Mouse (Mus musculus) liver, embryonic 14.5 days (tissue): ENCODE data around the gene Kcnma1. TPM values are rescaled to one million over a fixed set of nuclear protein-coding genes. Genes with fewer than 3 reads are reported as not detected.

ENCODE experiments used
- ATAC-seq: fragments of 200-750 bp; cut with Nextera tagmentation; 2 replicates; pipeline ENCODE4 v1.8.0; 2017; ENCODE audit warnings: moderate number of reproducible peaks, mild to moderate bottlenecking, moderate library complexity; ENCODE audit not compliant: insufficient read depth
- DNase-seq, 3 experiments: peaks; one replicate each; pipeline ENCODE4 v3.0.0-alpha.2; 2012 to 2013; ENCODE audit warnings: low read depth in 3 of 3, low spot score in 3 of 3
- H3K27ac ChIP-seq: fragments of 300-500 bp; sonication (generic); 2 replicates; pipeline ENCODE4 v1.5.1; 2014; ENCODE audit warnings: moderate library complexity, mild to moderate bottlenecking, control low read depth, inconsistent platforms
- H3K27me3 ChIP-seq: fragments of 300-500 bp; sonication (generic); 2 replicates; pipeline ENCODE4 v1.6.1; 2014; ENCODE audit warnings: mild to moderate bottlenecking, low read length, moderate library complexity; ENCODE audit not compliant: control insufficient read depth, insufficient read depth
- H3K36me3 ChIP-seq: fragments of 300-500 bp; sonication (generic); replicated peaks from 2 replicates; pipeline ENCODE4 v1.6.1; 2014; ENCODE audit warnings: low read depth; ENCODE audit not compliant: control insufficient read depth, insufficient read depth
- H3K4me1 ChIP-seq, 2 experiments: fragments of 200-500 bp in 1 of 2; fragments of 300-500 bp in 1 of 2; sonication (generic) in 1 of 2; replicated peaks; 2 replicates each; pipeline ENCODE4 v1.6.1; 2012 to 2014; ENCODE audit warnings: antibody characterized with exemption in 1 of 2, inconsistent platforms in 1 of 2, low read length in 1 of 2; ENCODE audit not compliant: control insufficient read depth in 2 of 2, insufficient read depth in 2 of 2
- H3K4me2 ChIP-seq: fragments of 300-500 bp; sonication (generic); 2 replicates; pipeline ENCODE4 v1.6.1; 2014; ENCODE audit warnings: low read depth, mild to moderate bottlenecking, control low read depth, moderate library complexity
- H3K4me3 ChIP-seq, 2 experiments: fragments of 200-500 bp in 1 of 2; fragments of 300-500 bp in 1 of 2; sonication (generic) in 1 of 2; 2 replicates each; pipeline ENCODE4 v1.5.1; 2012 to 2014; ENCODE audit warnings: low read depth in 2 of 2, low read length in 2 of 2, mild to moderate bottlenecking in 2 of 2, control low read depth in 1 of 2, inconsistent platforms in 1 of 2, moderate library complexity in 1 of 2; ENCODE audit not compliant: insufficient read depth in 1 of 2
- H3K9ac ChIP-seq: fragments of 300-500 bp; sonication (generic); replicated peaks from 2 replicates; pipeline ENCODE4 v1.6.1; 2014; ENCODE audit warnings: mild to moderate bottlenecking, control low read depth, moderate library complexity
- H3K9me3 ChIP-seq: fragments of 300-500 bp; sonication (generic); 2 replicates; pipeline ENCODE4 v1.6.1; 2016; ENCODE audit warnings: low read length, mixed read lengths; ENCODE audit not compliant: control insufficient read depth
- CTCF ChIP-seq: IDR thresholded peaks from 2 replicates; pipeline ENCODE4 v1.5.1; 2016; ENCODE audit warnings: antibody characterized with exemption, low read depth, control low read depth
- EP300 ChIP-seq: IDR thresholded peaks from 2 replicates; pipeline ENCODE4 v1.6.1; 2016; ENCODE audit warnings: antibody characterized with exemption, low read depth
- WGBS: fragments of 180-500 bp; shearing (Covaris S2); extraction: QIAGEN DNeasy Blood & Tissue Kit; methylation state at CpG from one replicate; pipeline ENCODE4 v1.1.7; 2014; ENCODE audit not compliant: insufficient replicate concordance; 5-methylcytosine and 5-hydroxymethylcytosine counted together
- polyA plus RNA-seq, 2 experiments: library from polyadenylated mRNA; depleted of rRNA in 1 of 2; stranded (reverse) in 1 of 2; unstranded in 1 of 2; fragments of >200 nt; fragmentation: Nextera tagmentation in 1 of 2; extraction: Ambion mirVana in 1 of 2; gene quantifications; 2 replicates each; pipeline versions ENCODE4 v1.2.1 to v1.2.3; 2012 to 2014

Gene Kcnma1
- polyA plus RNA-seq, 2 experiments, result 0.03 TPM; not detected in 1

GRCm38 (mm10) chr14:23429043-23429442, 585.2 kb downstream of the Kcnma1 start:
- no peaks in the 10 kb centered on the region for H3K36me3 ChIP-seq
- TF ChIP-seq EP300 (no peak), CTCF (peak; percentile 54)
- H3K27ac ChIP-seq, result no peak overlapping the region
- H3K4me1 ChIP-seq, result no peaks in the 10 kb centered on the region
- DNase-seq (no peak), ATAC-seq (no peak)
- H3K9ac ChIP-seq, result no peak overlapping the region
- H3K9me3 ChIP-seq, result no peaks in the 10 kb centered on the region
- H3K4me3 ChIP-seq, result no peak overlapping the region
- H3K4me2 ChIP-seq, result no peak overlapping the region
- no peaks in the 10 kb centered on the region for H3K27me3 ChIP-seq
- WGBS, result 24% methylated on average over 4 of the region's 4 CpGs

DNA sequence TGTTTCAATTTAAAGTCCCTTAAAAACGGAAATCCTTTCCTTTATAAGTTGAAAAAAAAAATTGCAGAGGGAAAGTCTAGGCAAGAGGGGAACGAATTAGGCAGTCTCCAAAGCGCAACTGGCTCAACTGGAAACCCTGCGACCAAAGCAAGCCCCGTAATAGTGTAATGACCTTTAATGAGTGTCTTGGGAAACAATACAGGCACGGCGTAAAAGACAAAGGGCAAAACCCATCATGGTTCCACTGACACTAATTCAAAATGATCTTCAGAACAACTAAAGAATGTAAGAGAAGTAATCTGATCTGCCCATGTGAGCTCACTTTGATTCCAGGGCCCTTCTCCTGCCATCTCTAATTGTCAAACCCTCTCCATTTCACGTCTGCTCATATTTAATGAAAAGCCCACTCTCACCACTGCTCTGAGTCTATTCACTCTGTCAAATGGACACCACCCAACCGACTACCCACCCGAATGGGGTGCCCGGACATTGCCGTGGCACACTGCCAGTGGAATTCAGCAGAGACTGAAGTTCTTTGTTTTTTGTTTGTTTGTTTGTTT, 591.7 kb downstream of the Kcnma1 start:
- H3K4me3 ChIP-seq, result no peak overlapping the region
- no peaks in the 10 kb centered on the region for H3K27me3 ChIP-seq
- H3K9ac ChIP-seq, result no peak overlapping the region
- H3K27ac ChIP-seq, result no peak overlapping the region
- no peak for ATAC-seq
- no peak for DNase-seq
- TF ChIP-seq EP300, result no peak
- no peak for TF ChIP-seq CTCF
- H3K4me2 ChIP-seq, result no peak overlapping the region
- H3K36me3 ChIP-seq, result no peaks in the 10 kb centered on the region
- H3K9me3 ChIP-seq, result no peaks in the 10 kb centered on the region
- H3K4me1 ChIP-seq, result no peaks in the 10 kb centered on the region
- 72% methylated on average over 12 of the region's 12 CpGs for WGBS

DNA sequence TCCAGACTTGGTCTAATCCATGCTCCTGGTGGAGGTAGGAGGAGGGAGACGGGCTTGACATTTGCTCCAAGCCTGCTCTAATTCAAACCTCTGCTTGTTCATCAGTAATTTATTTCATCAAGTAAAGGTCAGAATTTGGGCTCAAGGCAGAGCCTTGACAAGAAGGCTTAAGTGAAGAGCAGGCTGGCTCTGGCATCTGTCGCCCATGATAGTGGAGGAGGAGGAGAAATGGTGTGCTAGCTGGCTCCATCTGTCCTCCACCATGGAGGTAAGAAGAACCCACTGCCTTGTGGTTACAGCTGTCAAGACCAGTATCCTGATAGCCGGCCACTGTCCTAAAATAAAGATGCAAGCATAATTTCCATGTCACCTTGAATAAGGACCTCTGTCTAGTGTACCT, 595.3 kb downstream of the Kcnma1 start:
- Histone ChIP-seq H3K4me2 (no peak overlapping the region), H3K9ac (no peak overlapping the region), H3K36me3 (no peaks in the 10 kb centered on the region), H3K27ac (no peak overlapping the region), H3K4me3 (no peak overlapping the region), H3K9me3 (no peaks in the 10 kb centered on the region), H3K4me1 (no peaks in the 10 kb centered on the region), H3K27me3 (no peaks in the 10 kb centered on the region)
- no peak for ATAC-seq
- 43% methylated on average over 3 of the region's 3 CpGs for WGBS
- TF ChIP-seq CTCF (no peak), EP300 (no peak)
- no peak for DNase-seq

DNA sequence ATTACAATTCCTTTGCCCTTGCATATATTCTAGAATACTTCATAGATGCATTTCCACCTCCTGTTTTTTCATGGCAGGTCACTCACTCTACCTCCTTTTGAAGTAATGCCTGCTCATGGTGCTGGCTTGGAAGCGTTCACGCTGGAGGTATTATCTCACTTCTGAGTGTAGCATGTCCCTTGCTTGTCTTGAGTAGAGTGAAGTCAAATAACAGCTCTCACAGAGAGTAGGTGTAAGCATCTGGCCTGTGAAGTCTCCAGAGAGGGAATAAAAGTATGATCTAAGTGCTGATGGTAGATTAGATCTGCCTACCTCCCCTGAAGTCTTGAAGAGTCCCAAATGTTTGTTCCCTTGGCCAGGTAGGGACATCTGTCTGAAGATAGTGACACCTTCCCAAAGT, 607.2 kb downstream of the Kcnma1 start:
- no peak for DNase-seq
- H3K4me3 ChIP-seq, result no peak overlapping the region

DNA sequence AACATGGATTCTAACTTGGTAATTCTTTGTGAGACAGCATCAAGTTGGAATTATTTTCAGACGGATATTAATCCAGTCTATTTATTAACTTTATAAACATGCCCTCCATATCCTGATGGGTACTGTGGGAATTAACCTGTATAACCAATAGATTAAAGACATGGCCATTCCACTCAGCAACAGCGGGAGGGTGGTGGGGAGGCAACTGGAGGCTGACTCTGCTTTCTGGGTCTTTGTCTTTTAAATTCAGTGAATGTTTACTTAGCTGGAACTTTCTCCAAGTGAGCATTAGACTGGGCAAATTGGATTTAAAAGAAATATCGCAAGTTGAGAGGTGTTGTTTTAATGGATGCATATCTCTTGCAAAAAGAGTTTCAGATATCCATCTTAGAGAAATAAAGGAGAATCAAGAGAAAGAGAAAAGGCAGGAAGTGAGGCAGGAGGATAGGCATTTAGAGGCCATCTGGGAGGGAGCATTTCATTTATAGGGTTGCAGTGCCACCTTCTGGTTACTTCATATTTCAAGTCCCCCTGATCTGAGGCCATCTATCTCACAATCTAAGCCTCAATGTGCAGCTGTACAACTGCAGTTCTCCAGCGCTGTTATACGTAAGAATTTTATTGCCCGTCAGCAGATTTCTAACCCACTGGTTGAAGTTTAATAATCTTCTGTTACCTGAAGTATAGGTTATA, 613.4 kb downstream of the Kcnma1 start:
- Histone ChIP-seq H3K9ac (no peak overlapping the region), H3K4me2 (no peak overlapping the region), H3K27me3 (no peaks in the 10 kb centered on the region), H3K36me3 (no peaks in the 10 kb centered on the region), H3K4me3 (no peak overlapping the region), H3K9me3 (no peaks in the 10 kb centered on the region), H3K27ac (no peak overlapping the region), H3K4me1 (no peaks in the 10 kb centered on the region)
- DNase-seq (peak in 2 of 3 experiments; percentile 2 to 9), ATAC-seq (no peak)
- WGBS, result 19% methylated on average over 6 of the region's 6 CpGs
- TF ChIP-seq CTCF (peak; percentile 29; the same call in 1 of the 2 replicates), EP300 (no peak)

More for the DNA sequence above, 607.2 kb downstream of the Kcnma1 start:
- TF ChIP-seq EP300 (no peak), CTCF (no peak)
- no peak for ATAC-seq
- 70% methylated on average over 2 of the region's 2 CpGs for WGBS
- no peak overlapping the region for H3K4me2 ChIP-seq
- H3K27me3 ChIP-seq, result no peaks in the 10 kb centered on the region
- H3K9ac ChIP-seq, result no peak overlapping the region
- no peaks in the 10 kb centered on the region for H3K36me3 ChIP-seq
- no peak overlapping the region for H3K27ac ChIP-seq
- H3K9me3 ChIP-seq, result no peaks in the 10 kb centered on the region
- no peaks in the 10 kb centered on the region for H3K4me1 ChIP-seq
